Mouse (Mus musculus): ENCODE data around the gene Manbal.

DNA sequence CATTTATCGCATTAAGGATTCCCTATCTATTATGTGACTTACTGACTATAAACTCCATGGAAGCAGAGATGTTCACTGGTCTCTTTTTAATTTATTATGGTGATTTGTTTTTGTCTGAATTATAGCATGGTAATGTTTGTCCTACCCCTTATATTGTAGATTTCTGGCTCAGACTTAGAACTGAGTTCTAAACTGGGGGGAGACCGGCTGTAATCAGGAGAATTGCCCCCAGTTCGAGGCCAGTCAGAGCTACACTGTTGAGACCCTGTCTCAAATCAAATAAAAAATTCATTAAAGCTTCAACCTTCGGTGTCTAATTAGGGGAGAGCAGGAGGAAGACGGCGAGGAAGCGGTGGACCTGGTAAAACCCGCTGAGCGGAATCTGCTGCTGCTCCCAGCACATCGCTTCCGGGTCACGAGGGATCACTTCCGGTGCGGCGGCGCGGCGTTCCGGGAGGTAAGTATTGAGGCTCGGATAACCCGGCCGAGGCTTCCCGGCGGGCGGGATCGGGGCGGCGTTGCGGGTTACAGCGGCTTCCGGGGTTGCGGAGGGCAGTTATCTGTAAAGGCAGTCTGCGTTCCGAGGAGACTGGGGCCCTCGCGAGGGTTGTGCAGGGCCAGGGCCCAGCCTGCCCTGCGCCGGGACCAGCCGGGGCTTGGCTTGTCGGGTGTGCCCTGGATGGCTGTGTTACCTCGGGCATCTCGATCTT lies at the start of gene Manbal:
- TF ChIP-seq POLR2A (IDR thresholded peaks at IDR 0.05; ENCODE audit: control insufficient read depth, extremely low read depth, insufficient read depth, low read length, poor library complexity) (peak; percentile 71), CTCF (IDR thresholded peaks at IDR 0.05; ENCODE audit: borderline replicate concordance, control insufficient read depth, extremely low read depth, insufficient read depth, low read length, poor library complexity) (0 out of 2 replicates have a peak, but pooled peaks have one; percentile 20)

All from thymus, adult 2 months (tissue).